Mouse (Mus musculus) small intestine, adult 2 months (tissue): ENCODE data around the gene Hdac4. TPM values are rescaled to one million over a fixed set of nuclear protein-coding genes. Genes with fewer than 3 reads are reported as not detected.

ENCODE experiments used
- H3K27ac ChIP-seq: fragments of 200-500 bp; 2 replicates; pipeline ENCODE4 v1.5.1; 2012; ENCODE audit warnings: low read depth, low read length, control low read depth, inconsistent platforms; ENCODE audit not compliant: insufficient read depth
- H3K27me3 ChIP-seq: fragments of 200-500 bp; 2 replicates; pipeline ENCODE4 v1.6.1; 2012; ENCODE audit warnings: mild to moderate bottlenecking, moderate library complexity, low read length, inconsistent platforms; ENCODE audit not compliant: control insufficient read depth, insufficient read depth
- H3K36me3 ChIP-seq: fragments of 200-500 bp; 2 replicates; pipeline ENCODE4 v1.6.1; 2012; ENCODE audit warnings: mild to moderate bottlenecking, low read length, control low read depth, inconsistent platforms; ENCODE audit not compliant: control insufficient read depth, insufficient read depth
- H3K4me1 ChIP-seq: fragments of 200-500 bp; 2 replicates; pipeline ENCODE4 v1.6.1; 2012; ENCODE audit warnings: low read length, inconsistent platforms, mixed read lengths; ENCODE audit not compliant: control insufficient read depth, insufficient read depth, insufficient read length
- H3K4me3 ChIP-seq: fragments of 200-500 bp; 2 replicates; pipeline ENCODE4 v1.5.1; 2012; ENCODE audit warnings: low read depth, mild to moderate bottlenecking, control low read depth, inconsistent platforms, low read length, moderate library complexity
- CTCF ChIP-seq: fragments of 200-500 bp; IDR thresholded peaks from 2 replicates; pipeline ENCODE4 v1.5.1; 2012; ENCODE audit warnings: low read depth, mild to moderate bottlenecking, control low read depth, inconsistent platforms, low read length, moderate library complexity, mixed read lengths; ENCODE audit not compliant: insufficient replicate concordance, insufficient read length; ENCODE audit errors: extremely low read depth
- POLR2A ChIP-seq: fragments of 200-500 bp; IDR thresholded peaks from 2 replicates; pipeline ENCODE4 v1.6.1; 2012; ENCODE audit warnings: low read depth, mild to moderate bottlenecking, control low read depth, inconsistent platforms, low read length, moderate library complexity
- WGBS: fragments of 180-500 bp; shearing (Covaris S2); methylation state at CpG from one replicate; pipeline ENCODE4 v1.1.7; 2018; 5-methylcytosine and 5-hydroxymethylcytosine counted together
- polyA plus RNA-seq: library from polyadenylated mRNA; depleted of rRNA; stranded (reverse); fragments of >200 nt; gene quantifications from 2 replicates; pipeline ENCODE4 v1.2.3, GENCODE M21; 2012

The Hdac4 gene
- polyA plus RNA-seq, 1 experiment: 21.0 TPM

GRCm38 (mm10) chr1:92060532-92061064, 134.9 kb downstream of the Hdac4 start:
- 81% methylated on average over 4 of the region's 4 CpGs for WGBS
- Histone ChIP-seq H3K4me1 (peaks cover 3% of the 10 kb centered on the region; the same call in 1 of the 2 replicates), H3K4me3 (no peak overlapping the region), H3K27me3 (no peaks in the 10 kb centered on the region), H3K36me3 (peaks cover 3% of the 10 kb centered on the region; the same call in 1 of the 2 replicates), H3K27ac (no peak overlapping the region)
- TF ChIP-seq CTCF (no peak), POLR2A (no peak)

GRCm38 (mm10) chr1:92059571-92059970, 135.9 kb downstream of the Hdac4 start:
- TF ChIP-seq POLR2A: no peak
- TF ChIP-seq CTCF: no peak
- Histone ChIP-seq H3K27ac (no peak overlapping the region), H3K36me3 (peaks cover 3% of the 10 kb centered on the region; the same call in 1 of the 2 replicates), H3K4me1 (peaks cover 4% of the 10 kb centered on the region; the same call in 1 of the 2 replicates), H3K27me3 (no peaks in the 10 kb centered on the region), H3K4me3 (no peak overlapping the region)
- 93% methylated on average over 1 of the region's 1 CpGs for WGBS

- WGBS: 66% methylated on average over 5 of the region's 5 CpGs
- TF ChIP-seq CTCF (no peak), POLR2A (no peak)
These were observed 136.6 kb downstream of the Hdac4 start for GRCm38 (mm10) chr1:92058731-92059425.

GRCm38 (mm10) chr1:92057068-92057467, 138.4 kb downstream of the Hdac4 start:
- TF ChIP-seq POLR2A (no peak), CTCF (no peak)
- Histone ChIP-seq H3K36me3 (peaks cover 3% of the 10 kb centered on the region; the same call in 1 of the 2 replicates), H3K4me1 (peaks cover 2% of the 10 kb centered on the region; the same call in 1 of the 2 replicates), H3K27ac (no peak overlapping the region), H3K4me3 (no peak overlapping the region), H3K27me3 (no peaks in the 10 kb centered on the region)
- WGBS: 87% methylated on average over 3 of the region's 3 CpGs

More at GRCm38 (mm10) chr1:92058731-92059425, 136.6 kb downstream of the Hdac4 start:
- Histone ChIP-seq H3K27ac (no peak overlapping the region), H3K4me3 (no peak overlapping the region), H3K4me1 (peaks cover 2% of the 10 kb centered on the region; the same call in 1 of the 2 replicates), H3K36me3 (peaks cover 3% of the 10 kb centered on the region; the same call in 1 of the 2 replicates), H3K27me3 (no peaks in the 10 kb centered on the region)

GRCm38 (mm10) chr1:92055149-92055548, 140.3 kb downstream of the Hdac4 start:
- TF ChIP-seq CTCF (no peak), POLR2A (no peak)
- no peak overlapping the region for H3K4me3 ChIP-seq
- no peaks in the 10 kb centered on the region for H3K27me3 ChIP-seq
- 9% methylated on average over 2 of the region's 2 CpGs for WGBS
- peaks cover 3% of the 10 kb centered on the region; the same call in 1 of the 2 replicates for H3K36me3 ChIP-seq
- H3K27ac ChIP-seq: no peak overlapping the region
- peaks cover 6% of the 10 kb centered on the region; the same call in 1 of the 2 replicates for H3K4me1 ChIP-seq

GRCm38 (mm10) chr1:92052190-92052589, 143.3 kb downstream of the Hdac4 start:
- no peaks in the 10 kb centered on the region for H3K36me3 ChIP-seq
- no peak overlapping the region for H3K4me3 ChIP-seq
- H3K4me1 ChIP-seq: peaks cover 6% of the 10 kb centered on the region; the same call in 1 of the 2 replicates
- H3K27ac ChIP-seq: no peak overlapping the region
- WGBS: 78% methylated on average over 4 of the region's 4 CpGs
- TF ChIP-seq POLR2A (no peak), CTCF (no peak)
- no peaks in the 10 kb centered on the region for H3K27me3 ChIP-seq

- Histone ChIP-seq H3K27me3 (no peaks in the 10 kb centered on the region), H3K4me1 (peaks cover 6% of the 10 kb centered on the region; the same call in 1 of the 2 replicates), H3K4me3 (no peak overlapping the region), H3K27ac (no peak overlapping the region), H3K36me3 (no peaks in the 10 kb centered on the region)
- TF ChIP-seq CTCF (no peak), POLR2A (no peak)
- WGBS: 88% methylated on average over 4 of the region's 4 CpGs
These were observed 143.9 kb downstream of the Hdac4 start for GRCm38 (mm10) chr1:92051489-92052062.
